Mouse (Mus musculus) MEL (cell line): ENCODE data around the gene Slc2a1. TPM values are rescaled to one million over a fixed set of nuclear protein-coding genes. Genes with fewer than 3 reads are reported as not detected.

Experiments
- DNase-seq: peaks from one replicate; pipeline ENCODE4 v3.0.0; 2011; ENCODE audit warnings: low read depth, low spot score
- H3K27ac ChIP-seq: 2 replicates; pipeline ENCODE4 v1.5.1; 2012; ENCODE audit warnings: low read depth, mild to moderate bottlenecking, control low read depth, low read length, moderate library complexity; ENCODE audit not compliant: control insufficient read depth
- H3K27me3 ChIP-seq, 2 experiments: fragments of 150-350 bp in 1 of 2; sonication (generic) in 1 of 2; 2 replicates each; pipeline ENCODE4 v1.6.1; 2012; ENCODE audit warnings: low read length in 2 of 2, mild to moderate bottlenecking in 2 of 2, improper control_type of control experiment in 1 of 2, moderate library complexity in 1 of 2; ENCODE audit not compliant: insufficient read depth in 2 of 2, control insufficient read depth in 1 of 2
- H3K36me3 ChIP-seq, 2 experiments: 2 replicates each; pipeline ENCODE4 v1.6.1; 2012 to 2014; ENCODE audit warnings: low read length in 2 of 2, improper control_type of control experiment in 1 of 2, inconsistent platforms in 1 of 2, mild to moderate bottlenecking in 1 of 2; ENCODE audit not compliant: insufficient read depth in 2 of 2, control insufficient read depth in 1 of 2
- H3K4me1 ChIP-seq, 2 experiments: fragments of 150-350 bp in 1 of 2; sonication (generic) in 1 of 2; 2 replicates each; pipeline ENCODE4 v1.6.1; 2012; ENCODE audit warnings: low read length in 2 of 2, improper control_type of control experiment in 1 of 2, mild to moderate bottlenecking in 1 of 2; ENCODE audit not compliant: insufficient read depth in 2 of 2, control insufficient read depth in 1 of 2
- H3K4me3 ChIP-seq, 2 experiments: fragments of 150-350 bp in 1 of 2; sonication (generic) in 1 of 2; 2 replicates each; pipeline ENCODE4 v1.5.1; 2012; ENCODE audit warnings: low read depth in 2 of 2, low read length in 2 of 2, mild to moderate bottlenecking in 2 of 2, moderate library complexity in 2 of 2, control low read depth in 1 of 2, improper control_type of control experiment in 1 of 2; ENCODE audit not compliant: control insufficient read depth in 1 of 2, insufficient read depth in 1 of 2
- H3K79me2 ChIP-seq: 2 replicates; pipeline ENCODE4 v1.6.1; 2012; ENCODE audit warnings: mild to moderate bottlenecking, low read length, moderate library complexity; ENCODE audit not compliant: control insufficient read depth, poor library complexity, insufficient read depth
- H3K9ac ChIP-seq: 2 replicates; pipeline ENCODE4 v1.6.1; 2012; ENCODE audit warnings: low read depth, mild to moderate bottlenecking, control low read depth, low read length, moderate library complexity; ENCODE audit not compliant: control insufficient read depth, poor library complexity, severe bottlenecking
- H3K9me3 ChIP-seq: fragments of 150-350 bp; sonication (generic); replicated peaks from 2 replicates; pipeline ENCODE4 v1.6.1; 2012; ENCODE audit warnings: mild to moderate bottlenecking, low read length, improper control_type of control experiment, moderate library complexity; ENCODE audit not compliant: insufficient read depth
- BHLHE40 ChIP-seq: IDR thresholded peaks from 2 replicates; pipeline ENCODE4 v1.6.1; 2012; ENCODE audit warnings: low read depth, mild to moderate bottlenecking, inconsistent platforms, low read length, improper control_type of control experiment, borderline replicate concordance
- CHD2 ChIP-seq: IDR thresholded peaks from 2 replicates; pipeline ENCODE4 v1.6.1; 2011; ENCODE audit warnings: low read length, improper control_type of control experiment
- CTCF ChIP-seq, 3 experiments: IDR thresholded peaks in 2 of 3; conservative IDR thresholded peaks in 1 of 3; 2 replicates each; pipeline ENCODE4 v1.5.1; 2011 to 2012; ENCODE audit warnings: low read length in 3 of 3, low read depth in 2 of 3, mild to moderate bottlenecking in 2 of 3, improper control_type of control experiment in 1 of 3, inconsistent platforms in 1 of 3, mixed read lengths in 1 of 3, moderate library complexity in 1 of 3; ENCODE audit not compliant: control insufficient read depth in 1 of 3, insufficient read depth in 1 of 3, poor library complexity in 1 of 3, severe bottlenecking in 1 of 3
- E2F4 ChIP-seq: IDR thresholded peaks from 2 replicates; pipeline ENCODE4 v1.6.1; 2011; ENCODE audit warnings: low read depth, low read length, improper control_type of control experiment, borderline replicate concordance
- GABPA ChIP-seq: IDR thresholded peaks from 2 replicates; pipeline ENCODE4 v1.6.1; 2012; ENCODE audit warnings: low read depth, mild to moderate bottlenecking, inconsistent platforms, low read length, improper control_type of control experiment, moderate library complexity
- KAT2A ChIP-seq: conservative IDR thresholded peaks from 2 replicates; pipeline ENCODE4 v1.6.1; 2012; ENCODE audit warnings: low read depth, low read length, improper control_type of control experiment, inconsistent platforms
- MAZ ChIP-seq: IDR thresholded peaks from 2 replicates; pipeline ENCODE4 v1.6.1; 2012; ENCODE audit warnings: low read depth, mild to moderate bottlenecking, inconsistent platforms, low read length, improper control_type of control experiment
- NRF1 ChIP-seq: IDR thresholded peaks from 2 replicates; pipeline ENCODE4 v1.6.1; 2014; ENCODE audit warnings: low read depth, mild to moderate bottlenecking, inconsistent platforms, low read length, improper control_type of control experiment, moderate library complexity; ENCODE audit not compliant: poor library complexity, insufficient read depth, severe bottlenecking
- POLR2A ChIP-seq, 2 experiments: IDR thresholded peaks; 2 replicates each; pipeline ENCODE4 v1.6.1; 2011 to 2012; ENCODE audit warnings: low read length in 2 of 2, mild to moderate bottlenecking in 2 of 2, control low read depth in 1 of 2, improper control_type of control experiment in 1 of 2, low read depth in 1 of 2, moderate library complexity in 1 of 2; ENCODE audit not compliant: control insufficient read depth in 1 of 2, insufficient read depth in 1 of 2, poor library complexity in 1 of 2
- POLR2AphosphoS5 ChIP-seq: IDR thresholded peaks from 2 replicates; pipeline ENCODE4 v1.6.1; 2012; ENCODE audit warnings: low read depth, borderline replicate concordance, mild to moderate bottlenecking, inconsistent platforms, low read length, moderate library complexity, mixed read lengths
- RCOR1 ChIP-seq: IDR thresholded peaks from 2 replicates; pipeline ENCODE4 v1.6.1; 2012; ENCODE audit warnings: low read depth, mild to moderate bottlenecking, inconsistent platforms, low read length, improper control_type of control experiment
- TAL1 ChIP-seq: IDR thresholded peaks from 2 replicates; pipeline ENCODE4 v1.6.1; 2012; ENCODE audit warnings: mild to moderate bottlenecking, inconsistent platforms, low read length, moderate library complexity, mixed read lengths
- UBTF ChIP-seq: IDR thresholded peaks from 2 replicates; pipeline ENCODE4 v1.6.1; 2012; ENCODE audit warnings: low read depth, mild to moderate bottlenecking, inconsistent platforms, low read length, improper control_type of control experiment, moderate library complexity, borderline replicate concordance; ENCODE audit not compliant: insufficient read depth
- USF1 ChIP-seq: IDR thresholded peaks from 2 replicates; pipeline ENCODE4 v1.6.1; 2014; ENCODE audit warnings: low read depth, mild to moderate bottlenecking, inconsistent platforms, low read length, improper control_type of control experiment, moderate library complexity
- polyA plus RNA-seq, 2 experiments: library from polyadenylated mRNA; stranded (reverse) in 1 of 2; unstranded in 1 of 2; fragments of >175 nt in 1 of 2; fragments of >200 nt in 1 of 2; gene quantifications; 2 replicates each; pipeline versions ENCODE4 v1.2.1 to v1.2.4; 2012; ENCODE audit warnings: low replicate concordance in 2 of 2, low read depth in 1 of 2; ENCODE audit not compliant: insufficient read length in 2 of 2, insufficient read depth in 1 of 2, missing spikeins in 1 of 2
- total RNA-seq: library from RNA; depleted of rRNA; stranded (reverse); fragments of 300-350 nt; gene quantifications from 2 replicates; pipeline ENCODE4 v1.2.3, GENCODE M21; 2012

Slc2a1 gene
- total and polyA plus RNA-seq, 3 experiments, result 15.9 to 99.5 TPM; not detected in 1

DNA sequence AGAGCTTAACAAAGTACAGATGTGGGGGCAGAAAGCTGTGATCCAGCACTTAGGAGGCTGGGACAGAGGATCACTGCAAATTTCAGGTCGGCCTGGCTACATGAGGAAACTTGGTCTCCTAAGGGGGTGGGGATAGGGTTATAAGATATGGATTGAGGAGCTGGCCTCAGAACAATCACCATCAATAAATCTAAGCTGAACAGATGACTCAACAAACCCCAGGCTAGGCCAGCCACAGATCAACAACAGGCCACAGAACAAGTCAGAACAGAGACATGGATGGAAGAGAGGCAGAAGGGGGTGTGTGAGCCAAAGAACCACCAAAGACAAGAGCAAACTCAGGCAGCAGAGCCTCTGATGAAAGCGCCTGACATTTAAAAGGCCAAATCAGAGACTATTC is 41.3 kb upstream of the Slc2a1 start:
- no peak overlapping the region for H3K9ac ChIP-seq
- no peak overlapping the region for H3K27ac ChIP-seq
- DNase-seq, result no peak
- H3K79me2 ChIP-seq, result no peaks in the 10 kb centered on the region
- no peak overlapping the region for H3K4me3 ChIP-seq
- no peaks in the 10 kb centered on the region for H3K9me3 ChIP-seq
- H3K36me3 ChIP-seq, result no peaks in the 10 kb centered on the region; a peak in 2 of 4 replicates
- peaks cover 0 to 3% of the 10 kb centered on the region in 2 experiments; a peak in 1 of 4 replicates for H3K4me1 ChIP-seq
- TF ChIP-seq CHD2 (no peak), POLR2A (IDR thresholded peaks at IDR 0.05; ENCODE audit: control insufficient read depth in 1 of 2, insufficient read depth in 1 of 2, low read depth in 1 of 2, low read length in 2 of 2, poor library complexity in 1 of 2) (no peak), TAL1 (no peak), KAT2A (no peak), GABPA (no peak), MAZ (no peak), RCOR1 (no peak), UBTF (no peak), NRF1 (no peak), CTCF (IDR thresholded peaks at IDR 0.05 in 2 of 3, conservative IDR thresholded peaks at IDR 0.05 in 1 of 3; ENCODE audit: control insufficient read depth in 1 of 3, insufficient read depth in 1 of 3, low read depth in 2 of 3, low read length in 3 of 3, poor library complexity in 1 of 3, severe bottlenecking in 1 of 3) (no peak)
- TF ChIP-seq, all 39 proteins: peak for 0
- no peaks in the 10 kb centered on the region; a peak in 1 of 4 replicates for H3K27me3 ChIP-seq

DNA sequence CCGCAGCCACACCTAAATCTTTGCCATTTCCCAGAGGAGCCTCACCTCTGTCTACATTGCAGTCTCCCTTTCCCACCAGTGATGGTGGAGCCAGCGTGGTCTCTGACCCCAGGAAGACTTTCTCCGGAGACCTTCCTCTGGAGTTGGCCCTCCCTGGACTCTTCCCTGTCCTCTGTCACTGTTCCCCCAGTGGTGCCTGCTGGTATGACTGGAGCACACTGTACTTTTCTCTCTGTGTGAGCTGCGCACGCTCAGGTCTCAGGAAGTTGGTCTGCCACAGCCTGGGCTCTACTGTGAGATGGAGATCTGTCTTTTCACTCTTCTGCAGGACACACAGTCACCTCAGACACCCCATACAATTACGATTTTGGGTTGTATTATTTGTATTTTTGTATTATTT is 39.6 kb upstream of the Slc2a1 start:
- no peaks in the 10 kb centered on the region; a peak in 2 of 4 replicates for H3K36me3 ChIP-seq
- no peak overlapping the region for H3K27ac ChIP-seq
- TF ChIP-seq BHLHE40 (no peak), E2F4 (no peak), NRF1 (peak; percentile 78), CTCF (IDR thresholded peaks at IDR 0.05 in 2 of 3, conservative IDR thresholded peaks at IDR 0.05 in 1 of 3; ENCODE audit: control insufficient read depth in 1 of 3, insufficient read depth in 1 of 3, low read depth in 2 of 3, low read length in 3 of 3, poor library complexity in 1 of 3, severe bottlenecking in 1 of 3) (peak; percentile 13 to 40 (median 28); a peak in 5 of 6 replicates)
- no peaks in the 10 kb centered on the region for H3K9me3 ChIP-seq
- no peaks in the 10 kb centered on the region; a peak in 1 of 4 replicates for H3K27me3 ChIP-seq
- peaks cover 0 to 3% of the 10 kb centered on the region in 2 experiments; a peak in 1 of 4 replicates for H3K4me1 ChIP-seq
- DNase-seq, result peak; percentile 55
- no peaks in the 10 kb centered on the region for H3K79me2 ChIP-seq
- no peak overlapping the region for H3K4me3 ChIP-seq
- no peak overlapping the region for H3K9ac ChIP-seq

DNA sequence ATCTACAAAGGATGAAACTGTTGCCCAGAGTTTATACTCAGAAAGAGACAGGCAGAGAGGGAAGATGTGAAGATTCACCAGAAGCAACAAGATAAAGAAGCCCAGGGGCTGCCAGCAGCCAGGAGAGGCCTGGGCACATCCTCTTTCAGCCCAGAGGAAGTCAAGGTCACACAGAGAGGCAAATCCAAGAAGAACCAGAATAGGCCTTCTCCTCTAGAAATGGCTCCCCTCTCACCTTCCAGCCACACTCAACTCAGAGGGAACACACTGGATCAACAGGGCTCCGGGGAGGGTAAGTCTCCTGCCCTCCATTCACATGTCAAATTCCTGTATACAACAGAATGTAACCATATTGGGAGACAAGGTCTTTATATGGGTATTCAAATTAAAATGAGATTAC is 38.3 kb upstream of the Slc2a1 start:
- Histone ChIP-seq H3K27ac (no peak overlapping the region), H3K36me3 (no peaks in the 10 kb centered on the region; a peak in 2 of 4 replicates), H3K9ac (no peak overlapping the region), H3K4me1 (peaks cover 0 to 3% of the 10 kb centered on the region in 2 experiments; a peak in 1 of 4 replicates), H3K9me3 (no peaks in the 10 kb centered on the region), H3K27me3 (no peaks in the 10 kb centered on the region; a peak in 1 of 4 replicates), H3K79me2 (no peaks in the 10 kb centered on the region), H3K4me3 (no peak overlapping the region)
- TF ChIP-seq USF1 (no peak), POLR2AphosphoS5 (no peak), BHLHE40 (no peak)
- no peak for DNase-seq
